In genomic region chr5:139516281-139516680, GRCm38 (mm10) we compare ENCODE assay signal across 15 mouse cellular contexts. TPM values are rescaled to one million over a fixed set of nuclear protein-coding genes. Genes with fewer than 3 reads are reported as not detected.
DNase-seq lines count a peak whose midpoint lies in the region; ATAC-seq and TF ChIP-seq lines count a peak whose summit lies in the region.
"Had no signal": no experiment of that assay in that cellular context is flagged by ENCODE, and none has a peak within 500 bp of the region (broad histone marks: within the 10 kb centered on the region; RNA-seq: fewer than 3 reads in every experiment).

No protein-coding gene starts in this region.

- no peak overlapping the region for H3K9ac ChIP-seq in heart, postnatal 0 days (replicated peaks; ENCODE audit: low read depth, low read length)
- no peak overlapping the region for H3K9ac ChIP-seq in heart, embryonic 12.5 days
- H3K9ac ChIP-seq in intestine, postnatal 0 days (ENCODE audit: low read depth, low read length), result no peak overlapping the region
- H3K9ac ChIP-seq: embryonic facial prominence, embryonic 12.5 days had no signal

- peaks cover 2% of the 10 kb centered on the region; the same call in 1 of the 2 replicates for H3K27me3 ChIP-seq in heart, postnatal 0 days (ENCODE audit: control insufficient read depth, insufficient read depth, low read length)
- H3K27me3 ChIP-seq in heart, embryonic 12.5 days (replicated peaks), result peaks cover 15% of the 10 kb centered on the region
- 0 out of 2 replicates have a peak, but pooled peaks cover 5% of the 10 kb centered on the region for H3K27me3 ChIP-seq in intestine, postnatal 0 days (replicated peaks; ENCODE audit: control insufficient read depth, insufficient read depth, low read length)

- no peak for TF ChIP-seq EP300 in heart, postnatal 0 days (IDR thresholded peaks at IDR 0.05; ENCODE audit: low read depth)

- no peak for ATAC-seq in heart, postnatal 0 days (ENCODE audit: insufficient read depth, low read depth)
- no peak for ATAC-seq in heart, embryonic 12.5 days (ENCODE audit: insufficient number of reproducible peaks, low FRiP score)
- no peak for ATAC-seq in intestine, postnatal 0 days

- no peak overlapping the region for H3K4me3 ChIP-seq in heart, postnatal 0 days (ENCODE audit: low read depth, low read length)
- no peak overlapping the region for H3K4me3 ChIP-seq in heart, embryonic 12.5 days
- H3K4me3 ChIP-seq in lung, adult 2 months (replicated peaks; ENCODE audit: extremely low read depth, low read depth, low read length), result no peak overlapping the region
- H3K4me3 ChIP-seq in intestine, postnatal 0 days (ENCODE audit: low read depth, low read length), result no peak overlapping the region
- H3K4me3 ChIP-seq: embryonic facial prominence, embryonic 12.5 days had no signal

- H3K9me3 ChIP-seq in heart, postnatal 0 days (replicated peaks; ENCODE audit: control insufficient read depth, low read length), result no peaks in the 10 kb centered on the region
- no peaks in the 10 kb centered on the region; the same call in 1 of the 2 replicates for H3K9me3 ChIP-seq in heart, embryonic 12.5 days (replicated peaks)
- 0 out of 2 replicates have a peak, but pooled peaks cover 2% of the 10 kb centered on the region for H3K9me3 ChIP-seq in intestine, postnatal 0 days (ENCODE audit: control insufficient read depth)
- H3K9me3 ChIP-seq: embryonic facial prominence, embryonic 12.5 days had no signal

- H3K27ac ChIP-seq in heart, postnatal 0 days (ENCODE audit: low read depth), result no peak overlapping the region
- H3K27ac ChIP-seq in heart, embryonic 12.5 days (ENCODE audit: poor library complexity, severe bottlenecking), result no peak overlapping the region
- H3K27ac ChIP-seq in intestine, postnatal 0 days (ENCODE audit: low read depth, low read length), result no peak overlapping the region
- H3K27ac ChIP-seq: embryonic facial prominence, embryonic 12.5 days had no signal

- TF ChIP-seq POLR2A in lung, adult 2 months (IDR thresholded peaks at IDR 0.05; ENCODE audit: borderline replicate concordance, extremely low read depth, low read depth, low read length), result no peak

- peaks cover 24% of the 10 kb centered on the region for H3K4me1 ChIP-seq in heart, postnatal 0 days (ENCODE audit: control insufficient read depth, insufficient read depth)
- peaks cover 17% of the 10 kb centered on the region for H3K4me1 ChIP-seq in heart, embryonic 12.5 days (replicated peaks)
- no peaks in the 10 kb centered on the region for H3K4me1 ChIP-seq in lung, adult 2 months (ENCODE audit: control insufficient read depth, insufficient read depth, low read length)
- no peaks in the 10 kb centered on the region for H3K4me1 ChIP-seq in intestine, postnatal 0 days (replicated peaks; ENCODE audit: control insufficient read depth, insufficient read depth, low read length)
- H3K4me1 ChIP-seq: embryonic facial prominence, embryonic 12.5 days had no signal

- 17% methylated on average over 11 of the region's 11 CpGs for WGBS in heart, postnatal 0 days
- WGBS in heart, embryonic 12.5 days, result 36% methylated on average over 11 of the region's 11 CpGs
- 17% methylated on average over 11 of the region's 11 CpGs for WGBS in lung, adult 2 months
- WGBS in intestine, postnatal 0 days, result 33% methylated on average over 11 of the region's 11 CpGs

- H3K4me2 ChIP-seq in heart, postnatal 0 days (ENCODE audit: low read depth, low read length), result peak overlapping the region; percentile 44
- no peak overlapping the region for H3K4me2 ChIP-seq in heart, embryonic 12.5 days
- H3K4me2 ChIP-seq in intestine, postnatal 0 days (replicated peaks; ENCODE audit: low read depth), result no peak overlapping the region
- H3K4me2 ChIP-seq: embryonic facial prominence, embryonic 12.5 days had no signal

- H3K36me3 ChIP-seq in heart, postnatal 0 days (replicated peaks; ENCODE audit: control insufficient read depth, insufficient read depth, low read length), result no peaks in the 10 kb centered on the region
- H3K36me3 ChIP-seq in heart, embryonic 12.5 days, result no peaks in the 10 kb centered on the region
- no peaks in the 10 kb centered on the region for H3K36me3 ChIP-seq in intestine, postnatal 0 days (ENCODE audit: control insufficient read depth, insufficient read depth)
- H3K36me3 ChIP-seq: embryonic facial prominence, embryonic 12.5 days had no signal

- TF ChIP-seq CTCF in heart, postnatal 0 days (IDR thresholded peaks at IDR 0.05; ENCODE audit: low read depth), result no peak
- TF ChIP-seq CTCF in lung, adult 2 months (IDR thresholded peaks at IDR 0.05; ENCODE audit: insufficient read depth, low read length), result no peak
- TF ChIP-seq CTCF in intestine, postnatal 0 days (IDR thresholded peaks at IDR 0.05; ENCODE audit: low read depth), result no peak

- peak; percentile 29 for DNase-seq in adrenal gland, postnatal 25 days
- no peak for DNase-seq in adrenal gland, adult 18-20 months (ENCODE audit: low spot score in 2 of 2)
- DNase-seq in heart, postnatal 0 days (ENCODE audit: low spot score), result peak; percentile 25
- peak; percentile 38 for DNase-seq in lung, postnatal 10 days
- DNase-seq in lung, adult 2 months, result no peak
- peak; percentile 55 to 60 for DNase-seq in cerebellum, postnatal 36 days
- DNase-seq: kidney, adult 11 months; thymus, postnatal 4 days had no signal

RNA-seq across cellular contexts. Expression of gene Uncx, which starts 27.0 kb away (rescaled TPM):
- total RNA-seq in adrenal gland, postnatal 25 days (2021), result not detected in 2 replicates
- total RNA-seq in adrenal gland, adult 18-20 months (2021), result not detected
- not detected in 2 replicates for total RNA-seq in heart, postnatal 0 days (2014; rRNA removed; ENCODE audit: low replicate concordance)
- not detected in 2 replicates for polyA plus RNA-seq in heart, postnatal 0 days (2015; fragmentation: Nextera tagmentation; extraction: Ambion mirVana)
- polyA plus RNA-seq in heart, embryonic 12.5 days (2016; fragmentation: Nextera tagmentation; extraction: Ambion mirVana), result 0.09 TPM in 1 of 2 replicates, not detected in the other
- not detected in 2 replicates for polyA plus RNA-seq in lung, adult 2 months (2012; rRNA removed)
- polyA plus RNA-seq in intestine, postnatal 0 days (2015; fragmentation: Nextera tagmentation; extraction: Ambion mirVana), result not detected in 2 replicates
- total RNA-seq: layer of hippocampus, adult 8-10 months; monocyte, adult 5-6 weeks had no signal
- polyA plus RNA-seq: liver, embryonic 16.5 days; stomach, embryonic 16.5 days had no signal

RNA-seq across cellular contexts. Expression of gene Zfand2a, which starts 31.9 kb away (rescaled TPM):
- total RNA-seq in adrenal gland, postnatal 25 days (2021), result 22.5 and 31.2 TPM in 2 replicates
- total RNA-seq in adrenal gland, adult 18-20 months (2021), result 10 to 100 TPM; 36.4 to 38.9 TPM
- total RNA-seq in heart, postnatal 0 days (2014; rRNA removed; ENCODE audit: low replicate concordance), result 16.6 and 18.0 TPM in 2 replicates
- 5.6 and 6.3 TPM in 2 replicates for polyA plus RNA-seq in heart, postnatal 0 days (2015; fragmentation: Nextera tagmentation; extraction: Ambion mirVana)
- 11.2 and 12.7 TPM in 2 replicates for polyA plus RNA-seq in heart, embryonic 12.5 days (2016; fragmentation: Nextera tagmentation; extraction: Ambion mirVana)
- polyA plus RNA-seq in lung, adult 2 months (2012; rRNA removed), result 15.1 and 19.6 TPM in 2 replicates
- 6.1 and 6.7 TPM in 2 replicates for polyA plus RNA-seq in intestine, postnatal 0 days (2015; fragmentation: Nextera tagmentation; extraction: Ambion mirVana)

RNA-seq across cellular contexts. Expression of gene 3110082I17Rik, which starts 56.0 kb away (rescaled TPM):
- total RNA-seq in adrenal gland, postnatal 25 days (2021), result 9.8 and 15.8 TPM in 2 replicates
- total RNA-seq in adrenal gland, adult 18-20 months (2021), result 1 to 10 TPM; 8.0 to 8.4 TPM
- total RNA-seq in heart, postnatal 0 days (2014; rRNA removed; ENCODE audit: low replicate concordance), result 5.0 and 5.9 TPM in 2 replicates
- 9.5 and 10.6 TPM in 2 replicates for polyA plus RNA-seq in heart, postnatal 0 days (2015; fragmentation: Nextera tagmentation; extraction: Ambion mirVana)
- polyA plus RNA-seq in heart, embryonic 12.5 days (2016; fragmentation: Nextera tagmentation; extraction: Ambion mirVana), result 21.3 and 21.6 TPM in 2 replicates
- 12.2 and 14.0 TPM in 2 replicates for polyA plus RNA-seq in lung, adult 2 months (2012; rRNA removed)
- 8.3 and 8.5 TPM in 2 replicates for polyA plus RNA-seq in intestine, postnatal 0 days (2015; fragmentation: Nextera tagmentation; extraction: Ambion mirVana)

Comparison
In these comparisons a context has a peak if more than half of its experiments do, and no peak if none do; other contexts are left out.
1. DNase-seq: peak in adrenal gland, postnatal 25 days (single experiment), heart, postnatal 0 days (single experiment), lung, postnatal 10 days (single experiment) and cerebellum, postnatal 36 days (2 of 2); none in adrenal gland, adult 18-20 months (0 of 2) and lung, adult 2 months (single experiment).